Mouse (Mus musculus) liver, embryonic 11.5 days (tissue): ENCODE results near the gene Pacs1. TPM values are rescaled to one million over a fixed set of nuclear protein-coding genes. Genes with fewer than 3 reads are reported as not detected.

ENCODE experiments used
- ATAC-seq: fragments of 200-750 bp; cut with Nextera tagmentation; replicated peaks from 2 replicates; pipeline ENCODE4 v1.8.0; 2017; ENCODE audit warnings: moderate number of reproducible peaks, mild to moderate bottlenecking, moderate TSS enrichment, moderate library complexity; ENCODE audit not compliant: low FRiP score
- DNase-seq: peaks from one replicate; pipeline ENCODE4 v3.0.0-alpha.2; 2017; ENCODE audit warnings: low spot score
- H3K27ac ChIP-seq: fragments of 300-500 bp; sonication (generic); 2 replicates; pipeline ENCODE4 v1.5.1; 2014; ENCODE audit warnings: mild to moderate bottlenecking, low read depth, low read length, control low read depth
- H3K27me3 ChIP-seq: fragments of 300-500 bp; sonication (generic); replicated peaks from 2 replicates; pipeline ENCODE4 v1.6.1; 2014; ENCODE audit warnings: low read length, mixed read lengths; ENCODE audit not compliant: control insufficient read depth, insufficient read depth
- H3K36me3 ChIP-seq: fragments of 300-500 bp; sonication (generic); 2 replicates; pipeline ENCODE4 v1.6.1; 2014; ENCODE audit warnings: mild to moderate bottlenecking, low read length, moderate library complexity, mixed read lengths; ENCODE audit not compliant: control insufficient read depth, insufficient read depth
- H3K4me1 ChIP-seq: fragments of 300-500 bp; sonication (generic); replicated peaks from 2 replicates; pipeline ENCODE4 v1.6.1; 2014; ENCODE audit warnings: low read length, mixed read lengths; ENCODE audit not compliant: control insufficient read depth, insufficient read depth
- H3K4me2 ChIP-seq: fragments of 300-500 bp; sonication (generic); 2 replicates; pipeline ENCODE4 v1.6.1; 2014; ENCODE audit warnings: mild to moderate bottlenecking, control low read depth, moderate library complexity
- H3K4me3 ChIP-seq: fragments of 300-500 bp; sonication (generic); 2 replicates; pipeline ENCODE4 v1.5.1; 2014; ENCODE audit warnings: low read depth, low read length, control low read depth
- H3K9ac ChIP-seq: fragments of 300-500 bp; sonication (generic); 2 replicates; pipeline ENCODE4 v1.6.1; 2014; ENCODE audit warnings: low read depth, low read length, control low read depth
- H3K9me3 ChIP-seq: fragments of 300-500 bp; sonication (generic); 2 replicates; pipeline ENCODE4 v1.6.1; 2016; ENCODE audit warnings: low read length, inconsistent platforms, mixed read lengths; ENCODE audit not compliant: control insufficient read depth
- WGBS: fragments of 180-500 bp; shearing (Covaris S2); extraction: QIAGEN DNeasy Blood & Tissue Kit; methylation state at CpG from one replicate; pipeline ENCODE4 v1.1.7; 2014; 5-methylcytosine and 5-hydroxymethylcytosine counted together
- polyA plus RNA-seq: library from polyadenylated mRNA; unstranded; fragments of >200 nt; fragmentation: Nextera tagmentation; extraction: Ambion mirVana; gene quantifications from 2 replicates; pipeline ENCODE4 v1.2.1, GENCODE M21; 2014

Pacs1 gene
- polyA plus RNA-seq, 1 experiment from 2014 or later, result 27.0 TPM

DNA sequence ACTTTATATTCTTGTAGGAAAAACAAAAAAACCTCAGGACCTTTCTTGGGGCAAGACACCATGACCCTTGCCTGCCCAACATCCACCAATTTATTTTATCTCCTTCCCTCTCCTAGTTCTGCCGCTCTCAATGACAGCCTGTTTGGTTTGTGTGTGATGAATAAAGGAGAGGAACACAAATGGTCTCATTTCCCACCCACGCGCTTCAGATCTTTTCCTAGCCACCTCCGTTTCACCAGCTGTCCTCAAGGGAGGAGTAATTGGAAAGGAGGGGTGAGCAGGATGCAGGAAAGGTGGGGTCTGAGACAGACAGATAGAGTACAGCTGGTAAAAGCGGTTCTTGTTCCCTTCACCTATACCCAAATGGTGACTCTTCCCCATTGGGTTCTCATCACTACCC lies 23.7 kb upstream of the Pacs1 start:
- peaks cover 18% of the 10 kb centered on the region for H3K4me1 ChIP-seq
- H3K36me3 ChIP-seq, result peaks cover 15% of the 10 kb centered on the region
- H3K4me2 ChIP-seq, result peak overlapping the region; percentile 81
- DNase-seq, result no peak
- no peak overlapping the region for H3K27ac ChIP-seq
- no peak for ATAC-seq
- H3K27me3 ChIP-seq, result 0 out of 2 replicates have a peak, but pooled peaks cover 4% of the 10 kb centered on the region
- 68% methylated on average over 5 of the region's 5 CpGs for WGBS
- no peak overlapping the region for H3K4me3 ChIP-seq
- no peak overlapping the region for H3K9ac ChIP-seq
- no peaks in the 10 kb centered on the region for H3K9me3 ChIP-seq

DNA sequence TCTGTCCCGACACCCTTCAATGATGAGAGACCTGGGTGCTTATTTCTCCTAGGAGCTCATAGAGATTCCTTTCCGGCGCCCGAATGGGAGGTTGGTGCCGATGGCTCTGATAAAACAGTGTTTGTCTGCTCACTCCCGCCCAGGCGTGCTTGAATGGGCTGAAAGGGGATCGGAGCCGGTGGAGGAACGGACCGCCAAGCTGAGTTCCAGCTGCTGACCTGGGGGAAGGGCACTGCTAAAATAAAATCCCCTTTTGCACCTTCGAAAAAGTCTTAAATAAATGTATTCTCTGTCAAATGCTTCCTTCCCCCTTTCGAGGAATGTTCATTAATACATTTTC lies 22.8 kb upstream of the Pacs1 start:
- WGBS, result 3% methylated on average over 13 of the region's 13 CpGs

DNA sequence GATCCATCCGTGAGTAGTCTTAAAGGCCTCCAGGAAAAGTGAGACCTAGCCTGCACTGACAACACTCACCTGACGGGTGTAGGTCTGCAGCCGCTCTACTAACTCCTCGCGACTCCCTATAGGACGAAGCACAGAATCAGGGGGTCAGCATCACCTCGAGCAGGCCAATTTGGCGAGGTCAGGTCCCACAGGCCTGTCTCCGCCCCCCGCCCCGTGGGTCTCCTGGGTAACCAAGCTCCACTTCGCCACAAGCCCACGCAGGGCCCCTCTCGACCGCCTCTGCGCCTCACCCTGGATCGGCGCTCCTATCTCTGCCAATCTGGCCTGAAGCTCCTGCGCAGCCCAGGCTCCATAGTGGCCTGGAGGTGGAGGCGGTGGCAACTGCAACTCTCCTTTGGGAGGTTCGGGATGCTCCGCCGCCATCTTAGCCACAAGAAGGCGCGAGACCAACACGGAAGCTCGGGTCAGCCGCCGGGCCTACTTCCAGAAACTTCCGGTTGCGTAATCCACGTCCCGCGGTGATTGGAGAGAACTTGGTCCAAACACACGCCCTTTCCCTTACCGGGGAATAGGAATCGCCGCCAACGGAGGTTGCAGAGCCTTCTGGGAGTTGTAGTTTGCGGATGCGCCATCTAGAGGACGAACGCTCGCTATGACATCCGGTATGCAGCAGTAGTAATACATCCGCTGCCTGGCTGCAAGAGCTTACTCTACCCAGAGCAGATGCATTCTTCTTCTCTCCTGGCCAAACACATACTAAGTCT lies 22.2 kb upstream of the Pacs1 start, which contains the start of gene Sf3b2:
TSS of gene Sf3b2 (minus strand) at position 484 of the 764 bp plus-strand sequence.
- Histone ChIP-seq H3K9me3 (no peaks in the 10 kb centered on the region), H3K4me1 (peaks cover 18% of the 10 kb centered on the region), H3K4me3 (peak within 1 kb of the TSS; percentile 97), H3K27ac (peak within 1 kb of the TSS; percentile 73), H3K4me2 (peak within 1 kb of the TSS; percentile 81), H3K27me3 (0 out of 2 replicates have a peak, but pooled peaks cover 4% of the 10 kb centered on the region), H3K9ac (peak within 1 kb of the TSS; percentile 86), H3K36me3 (peaks cover 19% of the 10 kb centered on the region)
- ATAC-seq (peak; percentile 95), DNase-seq (peak; percentile 94)
- WGBS, result under 1% methylated on average over 46 of the region's 46 CpGs

More for the DNA sequence above, 22.8 kb upstream of the Pacs1 start:
- DNase-seq (no peak), ATAC-seq (peak; percentile 64)
- Histone ChIP-seq H3K36me3 (peaks cover 15% of the 10 kb centered on the region), H3K9me3 (no peaks in the 10 kb centered on the region), H3K27me3 (0 out of 2 replicates have a peak, but pooled peaks cover 4% of the 10 kb centered on the region), H3K27ac (peak overlapping the region; percentile 73), H3K9ac (peak overlapping the region; percentile 70), H3K4me1 (peaks cover 18% of the 10 kb centered on the region), H3K4me2 (peak overlapping the region; percentile 81), H3K4me3 (peak overlapping the region; percentile 97)

DNA sequence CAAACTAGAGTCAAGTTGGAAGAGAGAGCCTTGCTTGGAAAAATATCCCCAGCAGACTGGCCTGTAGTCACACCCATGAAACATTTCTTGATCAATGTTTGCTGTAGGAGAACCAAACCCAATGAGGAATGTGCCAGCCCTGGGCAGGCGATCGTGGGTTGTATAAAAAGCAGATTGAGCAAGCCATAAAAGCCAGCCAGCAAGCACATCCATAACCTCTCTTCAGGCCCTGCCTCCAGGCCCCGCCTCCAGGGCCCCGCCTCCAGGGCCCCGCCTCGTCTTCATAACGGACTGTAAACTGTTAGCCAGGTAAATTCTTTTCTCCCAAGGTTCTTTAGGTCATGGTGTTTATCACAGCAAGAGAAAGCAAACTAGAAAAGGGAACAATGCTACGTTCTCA lies 5.5 kb upstream of the Pacs1 start:
- Histone ChIP-seq H3K36me3 (peaks cover 60% of the 10 kb centered on the region), H3K27ac (no peak overlapping the region), H3K4me2 (no peak overlapping the region), H3K4me1 (peaks cover 13% of the 10 kb centered on the region), H3K9ac (no peak overlapping the region), H3K9me3 (no peaks in the 10 kb centered on the region), H3K4me3 (no peak overlapping the region), H3K27me3 (no peaks in the 10 kb centered on the region)
- WGBS, result 85% methylated on average over 8 of the region's 8 CpGs
- DNase-seq, result no peak
- ATAC-seq, result no peak

DNA sequence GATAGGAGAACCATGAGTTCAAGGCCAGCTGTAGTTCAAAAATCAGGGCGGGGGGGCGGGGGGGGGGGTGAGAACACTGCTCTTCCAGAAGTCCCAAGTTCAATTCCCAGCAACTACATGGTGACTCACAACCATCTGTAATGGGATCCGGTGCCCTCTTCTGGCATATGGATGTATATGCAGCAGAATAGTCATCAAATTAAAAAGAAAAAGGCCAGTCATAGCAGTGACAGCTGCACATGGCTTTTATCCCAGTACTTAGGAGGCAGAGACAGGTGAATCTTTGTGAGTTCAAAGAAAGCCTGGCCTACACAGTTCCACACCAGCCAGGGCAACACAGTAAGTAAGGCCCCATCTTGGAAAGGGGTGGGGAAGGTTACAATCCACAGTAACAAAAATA lies 4.2 kb upstream of the Pacs1 start:
- H3K36me3 ChIP-seq, result peaks cover 57% of the 10 kb centered on the region
- ATAC-seq, result no peak

DNA sequence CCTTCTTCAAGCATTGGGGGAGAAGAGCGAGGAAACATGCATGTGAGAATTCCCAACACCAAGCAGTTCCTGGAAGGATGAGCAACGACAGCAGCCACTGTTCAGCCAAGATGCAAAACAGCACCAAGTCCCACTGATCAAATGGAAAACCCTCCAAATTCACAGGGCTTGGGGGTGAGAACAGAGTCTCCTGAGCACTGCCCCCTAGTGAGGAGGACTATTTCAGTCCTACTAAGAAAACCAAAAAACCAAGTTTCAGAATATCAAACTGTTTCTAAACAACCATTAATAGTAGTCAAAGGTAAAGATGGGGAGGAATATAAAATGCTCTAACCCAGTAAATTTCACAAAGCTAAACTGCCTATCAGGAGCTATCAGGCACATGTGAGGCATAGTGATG lies 3.6 kb upstream of the Pacs1 start:
- Histone ChIP-seq H3K4me2 (no peak overlapping the region), H3K27me3 (no peaks in the 10 kb centered on the region), H3K4me1 (peaks cover 20% of the 10 kb centered on the region), H3K36me3 (peaks cover 54% of the 10 kb centered on the region), H3K27ac (no peak overlapping the region), H3K9ac (no peak overlapping the region), H3K4me3 (no peak overlapping the region), H3K9me3 (no peaks in the 10 kb centered on the region)
- no peak for ATAC-seq
- DNase-seq, result no peak
- 95% methylated on average over 2 of the region's 2 CpGs for WGBS

More for the DNA sequence above, 4.2 kb upstream of the Pacs1 start:
- Histone ChIP-seq H3K27me3 (no peaks in the 10 kb centered on the region), H3K4me2 (no peak overlapping the region), H3K27ac (no peak overlapping the region), H3K9ac (no peak overlapping the region), H3K4me1 (peaks cover 14% of the 10 kb centered on the region), H3K9me3 (no peaks in the 10 kb centered on the region), H3K4me3 (no peak overlapping the region)
- DNase-seq, result no peak
- 97% methylated on average over 3 of the region's 3 CpGs for WGBS

DNA sequence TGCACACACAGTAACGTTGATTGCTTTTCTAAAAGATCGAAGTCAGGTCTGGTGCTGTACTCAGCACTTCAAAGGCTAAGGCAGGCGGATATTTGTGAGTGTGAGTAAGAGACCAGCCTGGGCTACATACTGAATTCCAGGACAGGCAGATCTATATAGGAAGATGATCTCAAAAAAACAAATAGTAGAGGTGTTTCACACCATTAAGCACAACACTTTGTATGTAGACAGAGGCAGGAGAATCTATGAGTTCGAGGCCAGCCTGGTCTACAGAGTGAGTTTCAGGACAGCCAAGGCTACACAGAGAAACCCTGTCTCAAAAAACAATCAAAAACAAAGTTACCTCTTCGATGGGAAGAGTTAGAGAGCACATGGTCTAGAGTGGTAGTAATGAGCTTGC lies 2.8 kb upstream of the Pacs1 start:
- H3K4me2 ChIP-seq, result no peak overlapping the region
- H3K4me1 ChIP-seq, result peaks cover 26% of the 10 kb centered on the region
- 86% methylated on average over 5 of the region's 5 CpGs for WGBS
- peaks cover 50% of the 10 kb centered on the region for H3K36me3 ChIP-seq
- no peak for ATAC-seq
- no peaks in the 10 kb centered on the region for H3K9me3 ChIP-seq
- H3K4me3 ChIP-seq, result no peak overlapping the region
- H3K27ac ChIP-seq, result no peak overlapping the region
- no peaks in the 10 kb centered on the region for H3K27me3 ChIP-seq
- DNase-seq, result no peak
- no peak overlapping the region for H3K9ac ChIP-seq

DNA sequence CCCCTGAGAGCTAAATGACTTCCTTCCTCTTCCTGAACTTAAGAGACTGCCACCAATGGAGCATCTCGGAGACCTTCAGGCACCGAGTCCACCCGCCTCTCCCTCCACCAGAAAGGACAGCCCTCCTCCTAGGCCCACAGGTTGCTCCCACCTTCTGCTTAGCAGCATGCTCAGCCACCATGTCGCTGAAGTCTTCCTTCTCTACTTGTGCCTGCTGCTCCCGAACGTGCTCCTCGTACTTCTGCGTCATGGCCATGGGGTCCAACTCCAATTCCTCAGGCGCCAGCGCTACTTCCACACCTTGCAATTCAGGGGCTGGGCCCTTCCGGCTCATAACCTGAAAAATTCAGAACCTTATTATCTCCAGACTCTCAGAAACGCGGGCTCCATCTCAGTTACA lies 1.7 kb upstream of the Pacs1 start:
- Histone ChIP-seq H3K36me3 (peaks cover 46% of the 10 kb centered on the region), H3K27ac (peak overlapping the region; percentile 87; the same call in 1 of the 2 replicates), H3K4me1 (peaks cover 34% of the 10 kb centered on the region), H3K9me3 (no peaks in the 10 kb centered on the region), H3K4me3 (0 out of 2 replicates have a peak overlapping the region, but pooled peaks have one; percentile 7), H3K27me3 (no peaks in the 10 kb centered on the region), H3K4me2 (no peak overlapping the region), H3K9ac (no peak overlapping the region)
- ATAC-seq (no peak), DNase-seq (no peak)
- 82% methylated on average over 13 of the region's 13 CpGs for WGBS

DNA sequence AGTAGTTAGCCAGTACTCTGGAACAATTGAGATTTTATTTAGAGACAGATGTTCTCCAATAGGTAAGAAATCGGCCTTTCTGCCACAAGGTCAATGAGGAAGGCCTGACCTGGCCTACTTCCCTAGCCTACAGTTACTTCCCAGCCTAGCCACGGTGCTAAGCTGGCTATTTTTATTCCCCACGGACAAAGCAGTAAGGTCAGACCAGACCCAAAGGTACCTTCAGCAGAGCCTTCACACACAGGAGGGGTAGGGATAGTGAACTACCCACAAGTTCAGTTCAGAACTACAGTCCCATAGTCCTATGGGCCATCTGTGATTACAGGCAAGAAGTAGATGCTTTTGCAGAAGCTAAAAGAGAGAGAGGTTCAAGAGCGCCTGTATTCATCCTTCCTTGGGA lies 997 bp upstream of the Pacs1 start:
- Histone ChIP-seq H3K9ac (peak overlapping the region; percentile 94; the same call in 1 of the 2 replicates), H3K36me3 (peaks cover 40% of the 10 kb centered on the region), H3K27me3 (no peaks in the 10 kb centered on the region), H3K4me2 (peak overlapping the region; percentile 97), H3K4me1 (peaks cover 38% of the 10 kb centered on the region), H3K9me3 (no peaks in the 10 kb centered on the region), H3K27ac (peak overlapping the region; percentile 87), H3K4me3 (no peak overlapping the region)
- 56% methylated on average over 4 of the region's 4 CpGs for whole genome bisulfite sequencing
- DNase-seq (no peak), ATAC-seq (no peak)
